Mouse (Mus musculus): ENCODE measurements around the gene Zbed3. TPM values are rescaled to one million over a fixed set of nuclear protein-coding genes. Genes with fewer than 3 reads are reported as not detected.

Zbed3 gene
- polyA plus RNA-seq (2014; fragmentation: Nextera tagmentation; extraction: Ambion mirVana): 60.5 and 66.9 TPM in 2 replicates

DNA sequence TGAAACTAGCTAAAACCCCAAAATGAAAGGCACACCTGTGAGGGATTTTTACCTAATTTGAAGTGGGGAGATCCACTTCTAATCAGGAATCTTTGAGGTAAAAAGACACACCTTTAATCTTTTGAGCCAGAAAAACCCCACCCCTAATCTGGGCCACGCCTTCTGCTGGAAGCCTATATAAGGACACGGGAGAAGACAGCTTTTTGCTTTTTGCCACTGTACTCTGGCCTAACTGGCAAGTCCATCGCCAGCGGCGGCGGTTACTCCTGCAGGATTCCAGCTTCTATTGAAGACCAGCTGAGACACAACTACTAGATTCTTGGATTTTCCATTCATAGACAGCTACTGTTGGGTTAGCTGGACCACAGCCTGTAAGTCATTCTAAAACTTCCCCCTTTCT is at the start of gene Zbed3:
Gene Zbed3, plus strand, starts transcription at position 213 of the 400 bp plus-strand sequence.
- Histone ChIP-seq H3K4me2 (replicated peaks; ENCODE audit: low read depth, low read length) (peak within 1 kb of the TSS; percentile 93), H3K27ac (ENCODE audit: low read length) (peak within 1 kb of the TSS; percentile 99), H3K27me3 (ENCODE audit: control insufficient read depth, insufficient read depth, low read length) (no peaks in the 10 kb centered on the region), H3K9me3 (ENCODE audit: control insufficient read depth, low read depth, low read length) (no peaks in the 10 kb centered on the region), H3K36me3 (ENCODE audit: control insufficient read depth, insufficient read depth, low read length) (no peaks in the 10 kb centered on the region), H3K4me1 (ENCODE audit: control insufficient read depth, insufficient read depth, low read length) (peaks cover 8% of the 10 kb centered on the region; the same call in 1 of the 2 replicates), H3K4me3 (ENCODE audit: low read depth, low read length) (peak within 1 kb of the TSS; percentile 95), H3K9ac (replicated peaks; ENCODE audit: low read depth, low read length) (peak within 1 kb of the TSS; percentile 94)
- no peak for ATAC-seq (ENCODE audit: insufficient number of reproducible peaks, insufficient read depth, low FRiP score, low read depth)
- 88% methylated on average over 6 of the region's 6 CpGs for WGBS

DNA sequence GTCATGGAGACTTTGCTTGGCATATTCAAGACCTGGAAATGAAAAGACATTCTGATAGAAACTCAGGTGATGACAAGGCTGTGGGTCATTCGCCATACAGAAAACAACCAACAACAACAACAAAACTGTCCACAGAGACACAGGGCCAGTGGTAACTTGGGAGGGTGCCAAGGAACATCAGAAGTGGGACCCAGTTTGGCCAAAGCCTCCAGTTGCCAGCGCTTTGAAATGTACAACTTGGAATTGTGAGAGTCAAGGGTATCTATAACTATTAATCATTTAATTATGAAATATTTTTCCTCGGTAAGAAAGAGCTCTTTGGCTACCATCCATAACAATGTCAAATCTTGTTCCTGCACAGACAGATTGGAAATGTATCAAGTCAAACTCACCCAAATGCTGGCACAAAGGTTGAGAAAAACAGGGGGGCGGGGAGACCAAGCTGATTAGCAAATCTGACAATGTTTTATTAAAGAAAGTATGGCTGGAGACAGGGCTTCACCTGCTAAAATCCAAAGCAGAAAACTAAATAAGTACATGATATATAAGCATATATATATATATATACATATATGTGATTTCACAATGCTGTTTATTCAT is 44.9 kb upstream of the Zbed3 start:
- 76% methylated on average over 4 of the region's 4 CpGs for WGBS
- Histone ChIP-seq H3K4me3 (ENCODE audit: low read depth, low read length) (no peak overlapping the region), H3K9me3 (ENCODE audit: control insufficient read depth, low read depth, low read length) (no peaks in the 10 kb centered on the region), H3K4me1 (ENCODE audit: control insufficient read depth, insufficient read depth, low read length) (no peaks in the 10 kb centered on the region), H3K9ac (replicated peaks; ENCODE audit: low read depth, low read length) (no peak overlapping the region), H3K4me2 (replicated peaks; ENCODE audit: low read depth, low read length) (no peak overlapping the region), H3K27me3 (ENCODE audit: control insufficient read depth, insufficient read depth, low read length) (no peaks in the 10 kb centered on the region), H3K36me3 (ENCODE audit: control insufficient read depth, insufficient read depth, low read length) (no peaks in the 10 kb centered on the region), H3K27ac (ENCODE audit: low read length) (no peak overlapping the region)
- ATAC-seq (ENCODE audit: insufficient number of reproducible peaks, insufficient read depth, low FRiP score, low read depth): no peak

DNA sequence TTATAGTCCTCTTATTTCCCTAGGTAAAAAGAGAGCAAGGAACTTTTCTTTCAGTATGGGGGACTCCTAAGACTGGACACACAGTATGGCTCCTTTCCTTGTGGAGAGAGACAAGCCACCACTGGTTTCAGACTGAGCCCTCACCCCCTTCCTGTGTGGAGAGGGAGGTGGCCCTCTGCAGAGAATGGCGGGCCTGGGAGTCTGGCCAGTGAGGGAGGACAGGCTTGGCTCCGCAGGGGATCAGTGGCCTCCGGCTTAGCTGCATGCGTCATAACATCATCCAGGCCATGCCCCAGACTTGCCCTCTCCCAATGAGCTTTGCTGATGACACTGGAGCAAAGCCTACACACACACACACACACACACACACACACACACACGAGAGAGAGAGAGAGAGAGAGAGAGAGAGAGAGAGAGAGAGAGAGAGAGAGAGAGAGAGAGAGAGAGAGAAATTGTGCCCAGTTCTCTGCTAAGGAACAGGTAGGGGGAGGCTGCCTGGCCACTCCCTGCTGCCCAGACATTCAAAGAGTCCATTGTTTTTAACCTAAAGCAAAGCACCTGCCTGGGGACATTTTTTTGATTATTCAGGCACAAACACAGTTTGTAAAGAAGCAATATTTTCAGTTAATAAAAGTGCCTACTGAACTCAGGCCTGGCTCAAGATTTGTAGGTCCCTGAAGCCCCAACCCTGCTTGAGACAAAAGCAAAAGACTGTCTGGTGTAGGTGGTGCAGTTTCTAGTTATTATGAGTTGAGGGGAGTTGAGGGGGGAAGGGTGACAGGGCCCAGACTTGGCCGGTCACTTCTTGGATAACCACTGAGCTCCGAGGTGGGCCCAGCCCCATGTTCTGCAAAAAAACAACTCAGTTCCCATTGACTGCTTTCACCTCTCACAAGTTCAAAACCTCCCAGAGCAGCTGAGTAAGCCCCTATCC is 41.4 kb upstream of the Zbed3 start:
- 31% methylated on average over 7 of the region's 7 CpGs for WGBS
- Histone ChIP-seq H3K36me3 (ENCODE audit: control insufficient read depth, insufficient read depth, low read length) (no peaks in the 10 kb centered on the region), H3K4me1 (ENCODE audit: control insufficient read depth, insufficient read depth, low read length) (no peaks in the 10 kb centered on the region), H3K4me3 (ENCODE audit: low read depth, low read length) (no peak overlapping the region), H3K27me3 (ENCODE audit: control insufficient read depth, insufficient read depth, low read length) (no peaks in the 10 kb centered on the region), H3K9me3 (ENCODE audit: control insufficient read depth, low read depth, low read length) (no peaks in the 10 kb centered on the region), H3K9ac (replicated peaks; ENCODE audit: low read depth, low read length) (no peak overlapping the region), H3K4me2 (replicated peaks; ENCODE audit: low read depth, low read length) (no peak overlapping the region), H3K27ac (ENCODE audit: low read length) (no peak overlapping the region)
- peak; percentile 28; the same call in 1 of the 2 replicates for ATAC-seq (ENCODE audit: insufficient number of reproducible peaks, insufficient read depth, low FRiP score, low read depth)

DNA sequence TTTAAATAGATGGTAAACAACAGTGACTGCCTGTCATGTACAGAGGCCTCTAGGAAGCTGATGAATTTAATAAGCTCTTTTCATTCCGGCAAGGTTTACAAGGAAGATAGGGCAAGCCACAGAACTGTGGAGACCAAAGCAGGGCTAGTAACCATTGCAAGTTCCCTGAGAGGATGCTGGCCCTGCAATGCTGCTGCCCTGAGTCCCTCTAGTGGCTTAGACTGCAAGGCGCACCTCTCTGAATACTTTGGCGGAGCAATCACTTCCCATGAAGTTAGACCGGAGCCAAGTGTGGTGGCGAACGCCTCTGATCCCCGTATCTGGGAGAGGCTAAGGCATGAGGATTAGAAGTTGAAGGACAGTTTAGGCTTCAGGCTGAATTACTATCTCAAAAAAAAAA is 36.4 kb upstream of the Zbed3 start:
- Histone ChIP-seq H3K27ac (ENCODE audit: low read length) (no peak overlapping the region), H3K4me2 (replicated peaks; ENCODE audit: low read depth, low read length) (no peak overlapping the region), H3K36me3 (ENCODE audit: control insufficient read depth, insufficient read depth, low read length) (no peaks in the 10 kb centered on the region), H3K4me1 (ENCODE audit: control insufficient read depth, insufficient read depth, low read length) (no peaks in the 10 kb centered on the region), H3K9me3 (ENCODE audit: control insufficient read depth, low read depth, low read length) (no peaks in the 10 kb centered on the region), H3K4me3 (ENCODE audit: low read depth, low read length) (no peak overlapping the region), H3K9ac (replicated peaks; ENCODE audit: low read depth, low read length) (no peak overlapping the region), H3K27me3 (ENCODE audit: control insufficient read depth, insufficient read depth, low read length) (no peaks in the 10 kb centered on the region)
- ATAC-seq (ENCODE audit: insufficient number of reproducible peaks, insufficient read depth, low FRiP score, low read depth): peak; percentile 61; the same call in 1 of the 2 replicates
- 1% methylated on average over 7 of the region's 7 CpGs for WGBS

DNA sequence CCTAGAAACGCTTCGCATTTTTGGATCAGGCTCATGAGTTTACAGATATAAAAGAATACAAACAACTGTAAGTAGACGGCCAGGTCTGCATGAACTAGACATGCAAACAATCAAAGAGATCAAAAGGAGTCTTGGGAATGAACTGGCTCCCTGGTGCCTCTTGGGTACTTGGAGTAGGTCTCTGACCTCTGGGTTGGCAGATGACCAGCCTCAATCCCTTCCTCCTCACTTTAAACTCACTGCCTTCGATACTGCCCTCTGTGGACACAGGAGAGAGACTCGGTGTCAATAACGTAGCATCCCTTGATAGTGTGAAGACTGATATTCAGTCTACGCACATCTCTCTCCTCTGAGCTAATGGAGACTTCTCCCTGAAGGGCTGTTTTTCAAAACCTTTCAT is 35.4 kb upstream of the Zbed3 start:
- H3K27ac ChIP-seq (ENCODE audit: low read length): no peak overlapping the region
- no peaks in the 10 kb centered on the region for H3K4me1 ChIP-seq (ENCODE audit: control insufficient read depth, insufficient read depth, low read length)
- no peak overlapping the region for H3K9ac ChIP-seq (replicated peaks; ENCODE audit: low read depth, low read length)
- ATAC-seq (ENCODE audit: insufficient number of reproducible peaks, insufficient read depth, low FRiP score, low read depth): no peak
- H3K4me2 ChIP-seq (replicated peaks; ENCODE audit: low read depth, low read length): no peak overlapping the region
- no peaks in the 10 kb centered on the region for H3K36me3 ChIP-seq (ENCODE audit: control insufficient read depth, insufficient read depth, low read length)
- 72% methylated on average over 7 of the region's 7 CpGs for WGBS
- no peaks in the 10 kb centered on the region for H3K9me3 ChIP-seq (ENCODE audit: control insufficient read depth, low read depth, low read length)
- no peak overlapping the region for H3K4me3 ChIP-seq (ENCODE audit: low read depth, low read length)
- H3K27me3 ChIP-seq (ENCODE audit: control insufficient read depth, insufficient read depth, low read length): no peaks in the 10 kb centered on the region

DNA sequence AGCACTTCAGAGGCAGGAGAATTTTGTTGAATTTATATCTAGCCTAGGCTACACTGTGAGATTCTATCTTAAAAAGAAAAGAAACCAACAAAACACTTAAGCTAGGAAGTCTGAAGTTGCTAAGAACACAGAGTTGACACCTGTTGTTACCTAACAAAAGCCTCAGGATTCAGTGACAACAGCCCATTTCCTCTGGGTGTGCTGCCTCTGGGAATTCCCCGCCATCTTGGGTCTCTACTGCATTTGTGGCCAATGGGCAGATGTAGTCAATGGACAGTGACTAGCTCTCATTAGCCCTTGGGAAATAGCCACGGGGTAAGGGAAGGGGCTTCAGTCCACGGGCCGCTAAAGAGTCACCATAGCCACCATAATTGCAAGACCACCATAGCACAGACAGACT is 31.4 kb upstream of the Zbed3 start:
- H3K27ac ChIP-seq (ENCODE audit: low read length): no peak overlapping the region
- no peak for ATAC-seq (ENCODE audit: insufficient number of reproducible peaks, insufficient read depth, low FRiP score, low read depth)
- no peak overlapping the region for H3K4me3 ChIP-seq (ENCODE audit: low read depth, low read length)
- no peak overlapping the region for H3K4me2 ChIP-seq (replicated peaks; ENCODE audit: low read depth, low read length)
- H3K4me1 ChIP-seq (ENCODE audit: control insufficient read depth, insufficient read depth, low read length): no peaks in the 10 kb centered on the region
- no peaks in the 10 kb centered on the region for H3K36me3 ChIP-seq (ENCODE audit: control insufficient read depth, insufficient read depth, low read length)
- 83% methylated on average over 4 of the region's 4 CpGs for WGBS
- H3K27me3 ChIP-seq (ENCODE audit: control insufficient read depth, insufficient read depth, low read length): no peaks in the 10 kb centered on the region
- no peaks in the 10 kb centered on the region for H3K9me3 ChIP-seq (ENCODE audit: control insufficient read depth, low read depth, low read length)
- no peak overlapping the region for H3K9ac ChIP-seq (replicated peaks; ENCODE audit: low read depth, low read length)

DNA sequence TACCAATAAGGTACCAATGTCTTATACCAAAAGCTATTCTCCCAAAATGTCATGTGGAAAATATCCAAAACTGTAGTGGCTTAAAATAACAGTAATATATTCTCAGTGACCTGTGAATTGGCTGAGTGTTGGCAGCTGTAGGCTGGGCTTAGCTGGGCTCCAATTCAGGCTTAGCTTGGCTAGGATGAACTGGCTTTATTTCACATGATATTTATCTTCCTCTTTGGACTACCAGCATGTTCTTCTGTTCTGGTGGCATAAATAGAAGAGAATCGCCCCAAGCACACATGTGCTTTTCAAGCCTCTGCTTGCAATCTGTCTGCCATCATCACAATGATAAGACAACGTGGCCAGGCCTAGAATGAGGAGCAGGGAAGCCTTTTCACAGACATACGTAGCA is 23.5 kb upstream of the Zbed3 start:
- Histone ChIP-seq H3K27me3 (ENCODE audit: control insufficient read depth, insufficient read depth, low read length) (no peaks in the 10 kb centered on the region), H3K27ac (ENCODE audit: low read length) (no peak overlapping the region), H3K4me2 (replicated peaks; ENCODE audit: low read depth, low read length) (no peak overlapping the region), H3K4me3 (ENCODE audit: low read depth, low read length) (no peak overlapping the region), H3K4me1 (ENCODE audit: control insufficient read depth, insufficient read depth, low read length) (no peaks in the 10 kb centered on the region), H3K9ac (replicated peaks; ENCODE audit: low read depth, low read length) (no peak overlapping the region), H3K9me3 (ENCODE audit: control insufficient read depth, low read depth, low read length) (no peaks in the 10 kb centered on the region), H3K36me3 (ENCODE audit: control insufficient read depth, insufficient read depth, low read length) (no peaks in the 10 kb centered on the region)
- no peak for ATAC-seq (ENCODE audit: insufficient number of reproducible peaks, insufficient read depth, low FRiP score, low read depth)
- whole genome bisulfite sequencing: 51% methylated on average over 3 of the region's 3 CpGs

DNA sequence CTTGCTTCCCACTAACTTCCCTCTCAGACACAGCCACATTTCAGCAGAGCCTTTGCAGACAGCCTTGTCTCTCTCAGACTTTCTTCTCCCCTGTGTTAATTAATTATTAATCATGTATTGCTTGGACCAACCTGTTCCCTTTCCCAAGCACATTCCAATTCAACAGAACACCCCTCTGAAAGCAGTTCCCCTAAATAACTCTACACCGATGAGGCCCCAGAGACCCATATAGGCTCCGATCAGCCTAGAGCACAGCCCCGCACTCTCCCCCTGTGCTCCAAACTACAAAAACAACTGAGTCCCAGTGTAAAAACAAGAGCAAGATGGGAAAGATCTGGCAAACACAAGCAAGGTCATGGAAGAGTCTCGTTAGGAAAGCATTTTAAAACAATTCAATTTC is 16.8 kb upstream of the Zbed3 start:
- Histone ChIP-seq H3K9me3 (ENCODE audit: control insufficient read depth, low read depth, low read length) (no peaks in the 10 kb centered on the region), H3K9ac (replicated peaks; ENCODE audit: low read depth, low read length) (no peak overlapping the region), H3K27me3 (ENCODE audit: control insufficient read depth, insufficient read depth, low read length) (no peaks in the 10 kb centered on the region), H3K36me3 (ENCODE audit: control insufficient read depth, insufficient read depth, low read length) (no peaks in the 10 kb centered on the region), H3K27ac (ENCODE audit: low read length) (no peak overlapping the region), H3K4me1 (ENCODE audit: control insufficient read depth, insufficient read depth, low read length) (no peaks in the 10 kb centered on the region), H3K4me3 (ENCODE audit: low read depth, low read length) (no peak overlapping the region), H3K4me2 (replicated peaks; ENCODE audit: low read depth, low read length) (no peak overlapping the region)
- no peak for ATAC-seq (ENCODE audit: insufficient number of reproducible peaks, insufficient read depth, low FRiP score, low read depth)
- WGBS: 73% methylated on average over 4 of the region's 4 CpGs
